Mouse (Mus musculus) induced T-regulatory cell, adult 2 months (primary cell): ENCODE measurements around the gene Aktip.

Source experiments
- DNase-seq: peaks from one replicate; pipeline ENCODE4 v3.0.0-alpha.2; 2012; ENCODE audit warnings: low read depth

Aktip gene

DNA sequence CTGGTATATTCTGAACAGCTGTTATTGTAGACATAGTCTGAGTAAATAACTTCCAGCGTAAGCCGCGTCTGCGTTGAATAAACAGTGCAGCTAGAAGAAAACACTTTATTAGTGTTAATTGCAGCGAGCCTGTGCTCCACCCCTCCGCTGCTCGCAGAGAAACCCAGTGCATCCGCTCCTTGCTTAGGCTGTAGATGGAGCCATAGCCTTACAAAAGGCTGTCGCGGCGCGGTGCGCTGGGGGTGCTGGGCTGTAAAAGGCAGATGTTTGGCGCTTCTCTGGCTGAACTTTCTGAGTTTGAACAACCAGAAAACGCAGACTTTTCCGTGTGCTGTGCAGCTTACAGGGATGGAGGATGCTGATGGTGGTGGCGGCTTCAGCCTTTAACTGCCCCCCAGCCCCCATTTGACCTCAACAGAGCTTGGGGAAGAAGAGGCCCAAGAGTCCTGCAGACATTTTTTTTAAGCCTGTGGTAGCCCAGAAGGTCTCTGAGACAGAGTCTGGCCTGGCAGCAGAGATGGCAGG, 8.9 kb downstream of the Aktip start:
- DNase-seq, result peak; percentile 48

- DNase-seq, result no peak
Measured at GRCm38 (mm10) chr8:91188152-91188551, 11.6 kb downstream of the Aktip start.

DNA sequence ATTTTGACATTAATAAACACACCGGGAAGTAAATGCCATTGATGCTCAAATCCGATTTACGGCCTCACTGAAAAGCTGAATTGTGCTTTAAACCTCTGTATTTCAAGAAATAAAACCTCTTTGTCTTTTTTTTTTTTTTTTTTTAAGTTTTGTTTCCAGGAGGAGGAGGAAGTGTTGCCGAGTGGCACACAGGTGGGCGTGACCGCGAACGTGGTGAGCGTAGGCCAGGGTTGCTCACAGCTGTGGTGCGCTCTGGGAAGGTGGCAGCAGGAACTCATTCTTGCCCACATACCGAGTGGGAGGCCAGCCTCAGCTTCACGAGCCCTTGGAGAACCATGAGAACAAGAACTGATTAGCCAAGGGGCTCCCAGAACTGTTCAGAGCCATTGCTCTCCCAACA, 13.4 kb downstream of the Aktip start:
- no peak for DNase-seq

DNA sequence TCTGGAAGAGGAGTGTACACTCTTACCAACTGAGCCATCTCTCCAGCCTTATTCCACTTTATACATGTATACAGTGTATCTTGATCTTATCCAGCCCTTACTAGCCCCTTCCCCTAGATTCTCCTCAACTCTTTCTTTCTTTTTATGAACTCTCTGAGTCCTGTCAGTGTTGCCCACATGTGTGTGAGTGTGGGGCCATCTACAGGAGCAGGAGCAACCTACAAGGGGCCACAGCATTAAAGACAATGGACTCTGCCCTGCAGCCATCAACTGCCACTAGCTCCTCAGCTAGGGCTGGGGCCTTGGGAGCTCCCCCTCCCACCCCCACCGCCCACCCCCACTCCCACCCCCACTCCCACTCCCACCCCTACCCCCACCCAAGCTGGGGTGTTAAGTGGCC, 22.1 kb downstream of the Aktip start:
- no peak for DNase-seq

DNA sequence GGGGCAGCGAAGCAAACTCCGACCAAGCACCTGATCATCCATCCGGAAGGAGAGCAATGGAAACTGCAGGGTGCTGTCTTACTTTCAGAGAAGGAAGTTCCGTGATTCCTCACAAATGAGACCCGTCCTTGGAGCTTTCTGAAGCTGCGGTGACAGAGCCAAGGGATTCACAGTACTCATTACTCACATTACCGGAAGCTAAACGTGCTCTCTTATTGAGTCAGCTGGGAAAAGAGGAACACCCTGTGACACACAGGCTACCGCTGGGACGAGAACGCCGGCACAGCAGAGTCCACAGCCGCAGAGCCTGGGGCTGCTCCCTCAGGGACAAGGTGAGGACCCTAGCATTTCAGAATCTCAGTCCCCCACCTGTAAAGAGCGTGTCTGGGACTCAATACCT, 23.6 kb downstream of the Aktip start:
- DNase-seq, result no peak

DNA sequence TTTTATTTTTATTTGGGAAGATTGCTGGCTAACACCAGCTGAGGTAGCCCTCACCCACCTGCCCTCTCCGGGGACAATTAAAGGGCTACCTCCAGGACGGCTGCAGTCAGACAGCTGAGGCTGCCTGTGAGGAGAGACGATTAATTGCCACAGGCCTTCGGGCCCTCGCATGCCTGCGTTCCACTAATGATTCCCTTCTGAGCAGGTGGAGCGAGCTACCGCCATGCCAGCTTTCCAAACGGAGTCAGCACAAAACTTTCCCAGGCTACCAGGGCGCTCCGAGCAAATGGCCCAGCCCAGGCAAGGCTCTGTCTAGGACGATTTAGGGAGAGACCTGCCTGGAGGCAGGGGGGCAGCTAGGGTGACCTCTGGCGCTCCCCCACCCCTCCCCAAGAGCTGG, 28.2 kb downstream of the Aktip start:
- DNase-seq, result no peak

GRCm38 (mm10) chr8:91170914-91171313, 28.9 kb downstream of the Aktip start:
- DNase-seq, result no peak

GRCm38 (mm10) chr8:91170152-91170551, 29.6 kb downstream of the Aktip start:
- no peak for DNase-seq

- peak; percentile 45 for DNase-seq
Measured at GRCm38 (mm10) chr8:91159959-91160800, 39.6 kb downstream of the Aktip start.

GRCm38 (mm10) chr8:91158617-91159016, 41.2 kb downstream of the Aktip start:
- DNase-seq, result no peak

- peak; percentile 62 for DNase-seq
Measured at GRCm38 (mm10) chr8:91154564-91154963, 45.2 kb downstream of the Aktip start.

GRCm38 (mm10) chr8:91153831-91154230, 45.9 kb downstream of the Aktip start:
- peak; percentile 33 for DNase-seq

- no peak for DNase-seq
Measured at GRCm38 (mm10) chr8:91151531-91151930, 48.2 kb downstream of the Aktip start.

DNA sequence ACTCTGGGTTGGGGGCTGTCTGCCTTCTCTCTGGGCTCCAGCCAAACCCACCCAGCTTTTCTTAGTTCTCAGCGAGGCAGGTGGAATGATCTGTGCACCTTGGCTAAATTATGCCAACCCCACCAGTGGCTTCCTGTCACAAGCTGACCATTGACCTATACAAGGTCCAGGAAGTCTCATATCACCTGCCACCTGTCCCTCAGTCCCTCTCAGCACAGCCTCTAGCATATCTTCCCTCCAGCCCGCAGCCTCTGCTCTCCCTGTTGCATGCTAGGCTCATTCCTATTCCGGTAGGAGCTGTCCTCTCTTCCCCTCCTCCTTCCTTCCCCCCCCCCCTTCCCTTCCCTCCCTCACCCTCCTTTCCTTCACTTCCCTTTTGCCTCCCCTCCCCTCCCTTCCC, 50.5 kb downstream of the Aktip start:
- DNase-seq, result no peak

- DNase-seq, result no peak
Measured at GRCm38 (mm10) chr8:91148643-91149178, 51.1 kb downstream of the Aktip start.

- peak; percentile 78 for DNase-seq
Measured at GRCm38 (mm10) chr8:91147715-91148114, 52.1 kb downstream of the Aktip start.

- DNase-seq, result no peak
Measured at GRCm38 (mm10) chr8:91140828-91141227, 58.9 kb downstream of the Aktip start.

- DNase-seq, result no peak
Measured at GRCm38 (mm10) chr8:91135308-91136181, 64.2 kb downstream of the Aktip start.

DNA sequence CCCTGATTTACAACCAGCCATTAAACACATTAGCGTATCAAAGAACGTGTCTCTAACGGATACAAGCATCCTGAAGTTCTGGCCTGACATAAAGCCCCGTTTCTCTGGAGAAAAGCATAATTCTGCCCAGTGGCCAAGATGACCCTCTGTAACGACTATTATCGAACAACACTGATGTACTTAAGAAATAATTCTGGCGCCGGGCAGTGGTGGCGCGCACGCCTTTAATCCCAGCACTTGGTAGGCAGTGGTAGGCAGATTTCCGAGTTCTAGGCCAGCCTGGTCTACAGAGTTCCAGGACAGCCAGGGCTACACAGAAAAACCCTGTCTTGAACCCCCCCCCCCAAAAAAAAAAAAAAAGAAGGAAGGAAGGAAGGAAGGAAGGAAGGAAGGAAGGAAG, 65.1 kb downstream of the Aktip start:
- DNase-seq, result no peak

DNA sequence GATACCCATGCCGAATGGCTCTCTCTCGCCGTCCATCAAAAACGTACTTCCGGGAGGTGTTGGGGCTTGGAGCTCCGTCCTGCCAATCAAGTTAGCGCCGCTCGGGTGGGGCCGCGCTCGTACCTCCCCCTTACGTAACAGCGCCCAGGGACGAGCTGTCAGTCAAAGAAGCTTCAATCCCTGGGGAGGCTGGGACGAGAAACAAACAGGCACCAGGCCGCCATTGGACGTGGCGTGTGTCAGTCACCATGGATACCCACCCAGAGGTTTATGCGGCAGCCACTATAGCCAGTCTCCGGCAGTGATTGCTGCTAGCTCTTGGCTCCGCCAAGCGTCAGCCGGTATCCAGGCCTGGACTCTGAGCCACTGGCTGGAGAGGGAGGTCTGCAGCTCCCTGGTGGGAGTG, 65.7 kb downstream of the Aktip start:
- peak; percentile 99 for DNase-seq

GRCm38 (mm10) chr8:91133441-91134069, 66.2 kb downstream of the Aktip start:
- DNase-seq, result no peak

- no peak for DNase-seq
Measured at GRCm38 (mm10) chr8:91132731-91133130, 67.0 kb downstream of the Aktip start.
